Mouse (Mus musculus) kidney, adult 2 months (tissue): ENCODE data around the gene Zbed3.
A peak's percentile ranks its signal among the peaks of the same experiment; 100 is the strongest.

Experiments used
- CTCF ChIP-seq: fragments of 200-500 bp; conservative IDR thresholded peaks from 2 replicates; pipeline ENCODE4 v1.5.1; 2011; ENCODE audit warnings: low read depth, mild to moderate bottlenecking, control low read depth, low read length, moderate library complexity, mixed read lengths; ENCODE audit not compliant: insufficient read depth, insufficient read length
- POLR2A ChIP-seq: fragments of 200-500 bp; IDR thresholded peaks from one replicate; pipeline ENCODE4 v1.6.1; 2011; ENCODE audit warnings: low read depth, low read length, control low read depth

- TF ChIP-seq POLR2A (no peak), CTCF (peak; percentile 91)
Measured at GRCm38 (mm10) chr13:95286989-95287388, 36.4 kb upstream of the Zbed3 start.
